Mouse (Mus musculus): ENCODE data around the gene Dnttip1. TPM values are rescaled to one million over a fixed set of nuclear protein-coding genes. Genes with fewer than 3 reads are reported as not detected.
"Not testable (repeated sequence)": the region's sequence is repeated elsewhere in the genome, so short reads cannot be mapped to it uniquely, and the experiment has no call there.

Gene Dnttip1
- polyA plus RNA-seq (2012; ENCODE audit: insufficient read depth, insufficient read length, missing spikeins), result 12.7 and 16.6 TPM in 2 replicates

GRCm38 (mm10) chr2:164745843-164746479 is at the start of gene Dnttip1, which contains the start of gene Wfdc3:
Dnttip1 (plus strand) TSS chr2:164745983.
Wfdc3 (minus strand) TSS chr2:164745931.
- Histone ChIP-seq H3K27ac (replicated peaks; ENCODE audit: low read depth, low read length) (peak within 1 kb of the TSS; percentile 61; the same call in 1 of the 2 replicates), H3K4me3 (ENCODE audit: insufficient read depth, low read depth, low read length) (peak within 1 kb of the TSS; percentile 95), H3K4me1 (ENCODE audit: control insufficient read depth, insufficient read depth, insufficient read length, low read length) (peaks cover 4% of the 10 kb centered on the region; the same call in 1 of the 2 replicates)

- no peaks in the 10 kb centered on the region for H3K4me1 ChIP-seq (ENCODE audit: control insufficient read depth, insufficient read depth, insufficient read length, low read length)
- H3K27ac ChIP-seq (replicated peaks; ENCODE audit: low read depth, low read length), result no peak within 1 kb of the TSS
- no peak within 1 kb of the TSS for H3K4me3 ChIP-seq (ENCODE audit: insufficient read depth, low read depth, low read length)
Measured at GRCm38 (mm10) chr2:164698201-164698600, 47.6 kb upstream of the Dnttip1 start, which contains the start of gene Spint4. Spint4 (plus strand) TSS chr2:164698501.

GRCm38 (mm10) chr2:164700959-164701358 is 44.8 kb upstream of the Dnttip1 start:
- no peak overlapping the region for H3K27ac ChIP-seq (replicated peaks; ENCODE audit: low read depth, low read length)
- no peaks in the 10 kb centered on the region for H3K4me1 ChIP-seq (ENCODE audit: control insufficient read depth, insufficient read depth, insufficient read length, low read length)
- H3K4me3 ChIP-seq (ENCODE audit: insufficient read depth, low read depth, low read length), result no peak overlapping the region

DNA sequence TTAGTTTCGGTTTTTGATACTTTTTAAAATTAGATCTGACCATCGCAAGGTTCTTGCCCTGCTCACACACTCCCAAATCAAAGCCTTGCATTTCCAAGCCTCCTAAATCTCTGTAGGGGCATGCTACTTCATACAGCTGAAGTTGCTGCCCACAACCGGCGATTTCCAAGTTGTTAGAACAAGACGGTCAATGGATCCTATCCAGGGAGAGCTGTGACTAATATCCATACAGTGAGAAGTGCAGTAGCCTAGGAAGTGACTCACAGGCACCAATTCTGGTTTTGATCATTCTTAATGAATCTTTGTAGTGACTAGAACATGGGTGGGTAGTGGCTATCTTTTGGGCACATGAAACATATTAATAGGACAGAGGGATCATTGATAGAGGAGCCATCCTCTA is 44.0 kb upstream of the Dnttip1 start:
- Histone ChIP-seq H3K4me1 (ENCODE audit: control insufficient read depth, insufficient read depth, insufficient read length, low read length) (no peaks in the 10 kb centered on the region), H3K4me3 (ENCODE audit: insufficient read depth, low read depth, low read length) (no peak overlapping the region), H3K27ac (replicated peaks; ENCODE audit: low read depth, low read length) (no peak overlapping the region)

DNA sequence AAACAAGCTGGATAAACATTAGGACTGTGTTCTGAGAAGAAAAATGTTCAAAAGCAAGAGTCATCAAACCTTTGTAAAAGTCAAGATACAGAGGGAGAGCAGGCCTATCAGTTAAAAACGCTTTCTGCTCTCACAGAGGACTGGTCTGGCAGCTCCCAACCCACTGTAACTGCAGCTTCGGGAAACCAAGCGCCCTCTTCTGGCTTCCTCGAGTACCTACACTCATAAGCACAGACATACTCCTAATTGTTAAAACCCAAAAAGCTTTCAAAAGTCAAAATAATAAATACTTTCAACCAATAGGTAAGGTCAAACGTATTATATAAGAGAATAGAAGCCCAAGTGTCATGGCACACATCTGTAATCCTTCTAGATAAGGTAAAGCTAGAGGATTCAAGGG is 41.5 kb upstream of the Dnttip1 start:
- H3K27ac ChIP-seq (replicated peaks; ENCODE audit: low read depth, low read length), result no peak overlapping the region
- no peaks in the 10 kb centered on the region for H3K4me1 ChIP-seq (ENCODE audit: control insufficient read depth, insufficient read depth, insufficient read length, low read length)
- no peak overlapping the region for H3K4me3 ChIP-seq (ENCODE audit: insufficient read depth, low read depth, low read length)

DNA sequence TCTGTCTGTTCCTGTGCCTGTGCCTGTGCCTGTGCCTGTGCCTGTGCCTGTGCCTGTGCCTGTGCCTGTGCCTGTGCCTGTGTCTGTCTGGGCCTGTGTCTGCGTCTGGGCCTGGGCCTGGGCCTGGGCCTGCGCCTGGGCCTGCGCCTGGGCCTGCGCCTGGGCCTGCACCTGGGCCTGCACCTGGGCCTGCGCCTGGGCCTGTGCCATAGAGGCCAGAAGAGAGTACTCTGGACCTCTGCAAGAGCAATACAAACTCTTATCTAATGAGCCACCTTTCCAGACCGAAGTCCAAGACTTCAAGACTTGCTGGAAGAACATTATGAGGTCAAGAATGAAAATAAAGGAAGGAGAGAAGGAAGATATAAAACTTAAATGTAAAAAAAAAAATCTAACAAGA is 40.5 kb upstream of the Dnttip1 start:
- no peaks in the 10 kb centered on the region for H3K4me1 ChIP-seq (ENCODE audit: control insufficient read depth, insufficient read depth, insufficient read length, low read length)

DNA sequence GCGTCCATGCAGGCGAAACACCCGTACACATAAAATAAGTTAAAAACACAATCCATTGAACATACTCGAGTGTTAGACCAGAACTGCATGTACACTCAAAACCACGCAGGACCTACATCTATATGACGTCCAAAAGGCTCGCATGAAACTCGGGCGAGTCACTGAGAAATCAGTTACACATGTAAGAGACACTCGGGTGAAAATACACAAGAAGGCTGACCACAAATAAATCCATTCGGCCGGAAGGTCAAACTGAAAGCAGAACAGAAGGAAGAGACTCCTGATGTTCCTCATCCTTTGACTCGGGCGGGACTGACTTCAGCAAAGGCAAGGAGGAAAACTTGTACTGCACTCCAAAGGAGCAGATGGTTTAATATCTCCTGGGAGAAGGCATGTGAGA is 39.8 kb upstream of the Dnttip1 start:
- Histone ChIP-seq H3K27ac (replicated peaks; ENCODE audit: low read depth, low read length) (no peak overlapping the region), H3K4me3 (ENCODE audit: insufficient read depth, low read depth, low read length) (no peak overlapping the region), H3K4me1 (ENCODE audit: control insufficient read depth, insufficient read depth, insufficient read length, low read length) (no peaks in the 10 kb centered on the region)

More for the DNA sequence above, 40.5 kb upstream of the Dnttip1 start:
- no peak overlapping the region for H3K27ac ChIP-seq (replicated peaks; ENCODE audit: low read depth, low read length)
- no peak overlapping the region for H3K4me3 ChIP-seq (ENCODE audit: insufficient read depth, low read depth, low read length)

DNA sequence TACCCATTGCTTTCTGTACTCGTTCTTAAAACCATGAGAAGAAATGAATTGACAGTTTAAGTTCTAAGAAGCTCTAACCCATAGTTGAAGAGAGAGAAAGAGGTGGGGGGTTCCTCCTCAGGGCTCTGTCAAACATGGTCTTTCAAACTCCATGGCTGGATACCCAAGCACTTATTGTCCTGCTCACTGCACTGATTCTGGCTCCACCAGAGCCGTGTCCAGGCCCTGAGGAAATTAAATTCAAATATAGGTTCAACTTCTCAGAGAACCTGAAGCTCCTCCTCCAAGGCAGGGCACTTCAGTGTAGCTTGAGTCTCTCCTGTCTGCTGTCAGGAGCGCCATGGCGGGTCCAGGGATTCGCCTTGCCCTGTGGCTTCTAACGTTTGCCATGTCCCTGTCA is 30.8 kb upstream of the Dnttip1 start, which contains the start of gene Spint5:
Spint5 (plus strand) TSS at position 301 of the 400 bp plus-strand sequence.
- Histone ChIP-seq H3K4me1 (ENCODE audit: control insufficient read depth, insufficient read depth, insufficient read length, low read length) (no peaks in the 10 kb centered on the region), H3K4me3 (ENCODE audit: insufficient read depth, low read depth, low read length) (no peak within 1 kb of the TSS), H3K27ac (replicated peaks; ENCODE audit: low read depth, low read length) (no peak within 1 kb of the TSS)

DNA sequence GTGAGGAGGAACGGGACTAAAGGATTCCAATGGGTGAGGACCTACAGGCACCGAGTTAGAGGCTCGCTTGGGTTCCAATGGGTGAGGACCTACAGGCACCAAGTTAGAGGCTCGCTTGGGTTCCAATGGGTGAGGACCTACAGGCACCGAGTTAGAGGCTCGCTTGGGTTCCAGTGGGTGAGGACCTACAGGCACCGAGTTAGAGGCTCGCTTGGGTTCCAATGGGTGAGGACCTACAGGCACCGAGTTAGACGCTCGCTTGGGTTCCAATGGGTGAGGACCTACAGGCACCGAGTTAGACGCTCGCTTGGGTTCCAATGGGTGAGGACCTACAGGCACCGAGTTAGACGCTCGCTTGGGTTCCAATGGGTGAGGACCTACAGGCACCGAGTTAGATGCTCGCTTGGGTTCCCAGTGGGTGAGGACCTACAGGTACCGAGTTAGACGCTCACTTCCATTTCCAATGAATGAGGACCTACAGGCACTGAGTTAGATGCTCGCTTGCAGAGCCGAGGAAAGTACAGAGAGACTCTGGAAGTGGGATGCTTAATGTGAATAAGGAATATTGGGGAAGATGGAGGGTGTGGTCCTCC is 29.5 kb upstream of the Dnttip1 start:
- not testable (repeated sequence) for H3K4me3 ChIP-seq (ENCODE audit: insufficient read depth, low read depth, low read length); H3K4me1 ChIP-seq (ENCODE audit: control insufficient read depth, insufficient read depth, insufficient read length, low read length); H3K27ac ChIP-seq (replicated peaks; ENCODE audit: low read depth, low read length)

- H3K27ac ChIP-seq (replicated peaks; ENCODE audit: low read depth, low read length), result no peak overlapping the region
- no peaks in the 10 kb centered on the region for H3K4me1 ChIP-seq (ENCODE audit: control insufficient read depth, insufficient read depth, insufficient read length, low read length)
- H3K4me3 ChIP-seq (ENCODE audit: insufficient read depth, low read depth, low read length), result no peak overlapping the region
Measured at GRCm38 (mm10) chr2:164723276-164723675, 22.5 kb upstream of the Dnttip1 start.

- Histone ChIP-seq H3K4me1 (ENCODE audit: control insufficient read depth, insufficient read depth, insufficient read length, low read length) (no peaks in the 10 kb centered on the region), H3K4me3 (ENCODE audit: insufficient read depth, low read depth, low read length) (no peak overlapping the region), H3K27ac (replicated peaks; ENCODE audit: low read depth, low read length) (no peak overlapping the region)
Measured at GRCm38 (mm10) chr2:164725895-164726619, 19.7 kb upstream of the Dnttip1 start.

- Histone ChIP-seq H3K4me1 (ENCODE audit: control insufficient read depth, insufficient read depth, insufficient read length, low read length) (no peaks in the 10 kb centered on the region), H3K27ac (replicated peaks; ENCODE audit: low read depth, low read length) (no peak overlapping the region), H3K4me3 (ENCODE audit: insufficient read depth, low read depth, low read length) (no peak overlapping the region)
Measured at GRCm38 (mm10) chr2:164731719-164732118, 14.1 kb upstream of the Dnttip1 start.

- no peak overlapping the region for H3K27ac ChIP-seq (replicated peaks; ENCODE audit: low read depth, low read length)
- H3K4me3 ChIP-seq (ENCODE audit: insufficient read depth, low read depth, low read length), result no peak overlapping the region
- H3K4me1 ChIP-seq (ENCODE audit: control insufficient read depth, insufficient read depth, insufficient read length, low read length), result no peaks in the 10 kb centered on the region
Measured at GRCm38 (mm10) chr2:164733259-164733658, 12.5 kb upstream of the Dnttip1 start.

DNA sequence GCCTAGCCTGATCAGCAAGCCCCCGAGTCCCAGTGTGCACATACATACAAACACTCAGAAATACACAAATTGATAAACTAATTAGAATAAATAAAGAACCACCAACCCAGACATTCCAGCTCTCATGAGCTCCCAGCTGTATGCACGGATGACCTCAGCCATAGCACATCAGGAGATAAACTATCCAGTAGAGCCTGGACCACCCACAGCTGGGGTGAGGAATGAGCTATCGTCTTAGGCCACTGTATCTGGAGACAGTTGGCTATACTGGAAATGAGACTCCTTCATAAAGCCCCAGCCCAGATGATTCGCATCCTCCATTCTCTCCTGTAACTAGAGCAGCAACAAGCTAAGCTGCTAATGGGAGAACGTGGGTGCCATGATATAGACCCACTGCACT is 10.9 kb upstream of the Dnttip1 start:
- Histone ChIP-seq H3K4me3 (ENCODE audit: insufficient read depth, low read depth, low read length) (no peak overlapping the region), H3K4me1 (ENCODE audit: control insufficient read depth, insufficient read depth, insufficient read length, low read length) (no peaks in the 10 kb centered on the region), H3K27ac (replicated peaks; ENCODE audit: low read depth, low read length) (no peak overlapping the region)

- Histone ChIP-seq H3K4me3 (ENCODE audit: insufficient read depth, low read depth, low read length) (no peak overlapping the region), H3K27ac (replicated peaks; ENCODE audit: low read depth, low read length) (no peak overlapping the region), H3K4me1 (ENCODE audit: control insufficient read depth, insufficient read depth, insufficient read length, low read length) (no peaks in the 10 kb centered on the region)
Measured at GRCm38 (mm10) chr2:164735446-164735845, 10.3 kb upstream of the Dnttip1 start.
